Mouse (Mus musculus): ENCODE measurements around the gene Kbtbd13.

The Kbtbd13 gene

DNA sequence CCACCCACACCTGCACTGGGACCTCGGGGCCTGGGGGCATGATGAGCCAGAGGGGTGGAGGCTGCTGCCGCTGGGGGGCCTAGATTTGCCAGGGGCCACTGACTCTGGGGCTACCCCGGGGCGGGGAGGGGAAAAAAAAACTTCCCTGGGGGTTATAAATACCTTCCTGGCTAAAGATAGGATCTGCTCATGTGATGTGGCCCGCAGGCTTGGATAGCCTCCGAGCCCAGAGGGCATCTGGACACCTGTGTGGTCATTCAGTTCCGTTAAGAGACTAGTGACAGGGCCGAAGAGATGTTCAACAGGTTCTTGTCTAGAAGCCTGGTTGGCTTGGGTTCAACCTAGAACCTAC lies at the start of gene Kbtbd13:
Kbtbd13 (minus strand) TSS at position 40 of the 352 bp plus-strand sequence.
- no peak for DNase-seq (ENCODE audit: extremely low read depth, insufficient read length, low spot score)

DNA sequence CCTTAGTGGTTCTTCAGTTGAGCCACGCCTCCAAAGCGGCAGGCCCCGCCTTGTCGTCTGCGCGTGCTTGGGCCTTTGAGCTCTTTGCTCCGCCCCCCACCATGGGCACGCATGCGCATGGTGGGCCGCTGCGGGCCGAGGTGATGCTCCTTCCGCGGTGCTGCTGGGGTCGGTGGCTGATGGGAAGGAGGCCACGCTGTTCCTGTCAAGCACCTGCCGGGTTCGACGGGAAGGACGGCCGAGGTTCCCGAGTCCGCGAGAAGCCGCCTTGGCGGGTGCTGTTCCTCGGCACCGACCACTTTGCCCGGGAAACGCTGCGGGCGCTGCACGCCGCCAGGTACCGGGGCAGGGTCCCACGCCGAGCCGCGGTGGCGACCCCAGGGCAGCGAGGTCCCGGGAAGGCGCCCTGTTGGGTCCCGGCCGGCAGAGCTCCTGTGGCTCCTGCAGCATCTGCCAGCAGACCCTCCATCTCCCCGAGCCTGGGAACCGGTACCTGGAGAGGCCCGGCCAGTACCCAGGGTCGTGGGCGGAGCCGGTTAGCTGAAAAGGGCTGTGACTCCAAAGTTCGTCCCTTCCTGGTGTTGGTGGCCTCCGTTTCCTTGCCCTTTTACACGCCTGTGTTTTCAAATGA lies 44.3 kb upstream of the Kbtbd13 start, which contains the start of gene Mtfmt:
Mtfmt (plus strand) TSS at position 112 of the 631 bp plus-strand sequence.
- peak; percentile 91 for DNase-seq (ENCODE audit: extremely low read depth, insufficient read length, low spot score)

DNA sequence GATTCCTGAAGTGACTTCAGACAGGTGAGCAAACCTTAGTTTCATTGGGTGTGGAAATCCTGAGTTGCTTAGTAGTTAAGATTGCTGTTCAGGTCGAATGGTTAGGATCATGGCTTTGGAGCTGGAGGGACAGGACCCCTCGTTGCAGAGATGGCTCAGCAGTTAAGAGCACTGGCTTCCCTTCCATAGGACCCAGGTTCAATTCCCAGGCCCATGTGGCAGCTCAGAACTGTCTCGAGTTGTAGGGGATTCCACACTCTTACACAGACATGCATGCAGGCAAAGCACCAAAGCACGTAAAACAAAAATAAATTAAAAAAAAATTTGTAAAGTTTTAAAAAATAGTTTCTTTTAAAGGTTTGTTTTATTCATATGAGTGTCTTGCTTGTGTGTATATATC lies 43.8 kb upstream of the Kbtbd13 start:
- DNase-seq (ENCODE audit: extremely low read depth, insufficient read length, low spot score), result no peak

DNA sequence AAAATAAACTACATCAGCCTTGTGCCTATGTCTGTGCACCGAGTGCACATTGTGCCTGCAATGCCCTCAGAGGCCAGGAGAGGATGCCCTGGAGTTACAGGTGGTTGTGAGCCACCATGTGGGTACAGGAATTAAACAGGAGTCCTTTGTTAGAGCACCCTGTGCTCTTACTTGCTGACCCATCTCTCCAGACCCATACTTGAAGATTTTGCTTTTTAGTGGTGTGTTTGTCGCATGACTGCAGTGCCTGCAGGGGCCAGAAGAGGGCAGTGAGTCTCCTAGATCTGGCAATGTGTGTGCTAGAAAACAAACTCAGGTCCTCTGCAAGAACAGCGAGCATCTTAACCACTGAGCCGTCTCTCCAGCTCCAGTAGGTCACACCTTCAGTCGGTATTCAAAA lies 42.7 kb upstream of the Kbtbd13 start:
- peak; percentile 67 for DNase-seq (ENCODE audit: extremely low read depth, insufficient read length, low spot score)

DNA sequence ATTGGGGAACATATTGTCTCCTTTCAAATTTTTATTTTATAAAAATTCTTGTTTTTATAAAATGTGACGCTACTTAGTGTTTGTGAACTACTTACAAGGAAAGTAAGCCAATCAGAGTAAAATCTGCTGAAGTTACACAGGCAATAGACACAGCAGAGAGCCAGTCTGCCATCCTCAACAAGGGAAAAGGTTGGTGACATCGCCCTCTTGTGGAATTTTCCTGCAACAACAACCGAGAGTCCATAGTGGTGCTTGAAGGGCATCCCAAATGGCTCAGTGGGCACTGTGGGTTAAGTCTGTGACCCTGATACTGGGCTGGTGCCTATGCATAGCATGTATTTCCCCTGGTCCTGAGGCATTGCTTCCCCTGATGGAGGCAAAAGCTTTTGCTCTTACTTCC lies 40.8 kb upstream of the Kbtbd13 start:
- DNase-seq (ENCODE audit: extremely low read depth, insufficient read length, low spot score), result peak; percentile 40

DNA sequence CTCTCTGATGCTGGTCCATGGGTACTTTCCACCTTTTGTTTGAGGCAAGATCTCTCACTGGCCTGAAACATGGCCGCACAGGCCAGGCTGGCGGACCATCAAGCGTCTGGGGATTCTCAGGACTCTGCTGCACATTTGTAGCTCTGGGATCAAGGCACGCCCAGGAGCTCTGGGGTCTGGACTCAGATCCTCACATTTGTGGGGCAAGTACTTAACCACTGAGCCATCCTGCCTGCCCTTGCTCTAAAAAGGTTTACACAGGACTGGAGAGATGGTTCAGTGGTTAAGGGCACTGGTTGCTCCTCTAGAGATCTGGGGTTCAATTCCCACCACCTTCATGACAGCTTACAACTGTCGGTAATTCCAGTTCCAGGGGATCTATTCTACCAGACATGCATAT lies 39.5 kb upstream of the Kbtbd13 start:
- DNase-seq (ENCODE audit: extremely low read depth, insufficient read length, low spot score), result no peak

DNA sequence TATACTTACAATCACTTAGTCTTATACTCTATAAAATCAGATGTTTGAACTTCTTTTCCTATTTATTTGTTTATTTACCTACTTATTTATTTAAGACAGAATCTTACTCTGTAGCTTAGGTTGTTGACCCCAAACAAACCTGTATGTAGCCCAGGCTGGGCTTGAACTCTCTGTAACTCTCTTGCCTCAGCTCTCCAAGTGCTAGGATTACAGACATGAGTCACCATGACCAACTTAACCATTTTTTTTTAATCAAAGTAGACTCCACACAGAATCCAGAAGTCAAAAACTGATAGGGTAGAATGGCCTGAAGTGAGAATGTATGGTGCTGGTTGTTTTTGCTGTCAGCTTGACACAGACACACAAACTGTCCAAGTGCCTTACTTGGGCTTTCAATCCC lies 38.9 kb upstream of the Kbtbd13 start:
- no peak for DNase-seq (ENCODE audit: extremely low read depth, insufficient read length, low spot score)

DNA sequence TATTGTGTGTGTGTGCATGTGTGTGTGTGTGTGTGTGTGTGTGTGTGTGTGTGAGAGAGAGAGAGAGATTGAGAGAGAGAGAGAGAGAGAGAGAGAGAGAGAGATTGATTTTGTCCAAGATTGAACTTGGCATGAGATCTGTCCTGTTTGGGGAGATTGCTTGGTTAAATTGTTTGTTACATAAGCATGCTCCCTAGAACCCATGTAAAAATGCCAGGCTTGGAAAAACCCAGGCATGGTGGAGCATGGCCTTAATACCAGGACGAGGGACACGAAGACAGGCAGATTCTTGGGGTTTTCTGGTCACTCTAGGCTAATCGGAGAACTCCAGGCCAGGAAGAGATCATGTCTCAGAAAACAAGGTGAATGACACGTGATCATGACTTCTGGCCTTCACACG lies 36.6 kb upstream of the Kbtbd13 start:
- DNase-seq (ENCODE audit: extremely low read depth, insufficient read length, low spot score), result no peak

DNA sequence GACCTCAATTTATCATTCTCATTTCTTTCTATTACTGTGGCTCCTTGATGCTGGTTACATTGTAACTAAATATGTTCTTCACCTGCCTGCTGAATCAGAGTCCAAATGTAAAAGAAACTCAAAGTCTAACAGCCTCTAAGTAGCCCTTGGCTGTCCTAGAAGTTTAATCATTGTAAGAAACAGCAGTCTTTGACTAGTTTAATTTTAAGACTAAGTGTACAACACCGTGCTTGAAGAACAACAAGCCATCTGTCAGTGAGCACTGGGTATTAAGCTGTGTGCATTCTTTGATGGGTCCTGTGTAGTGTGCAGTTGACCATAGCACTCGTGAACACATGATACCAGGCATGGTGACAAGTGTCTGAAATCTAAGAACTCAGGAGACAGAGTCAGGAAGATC lies 36.1 kb upstream of the Kbtbd13 start:
- DNase-seq (ENCODE audit: extremely low read depth, insufficient read length, low spot score), result no peak

DNA sequence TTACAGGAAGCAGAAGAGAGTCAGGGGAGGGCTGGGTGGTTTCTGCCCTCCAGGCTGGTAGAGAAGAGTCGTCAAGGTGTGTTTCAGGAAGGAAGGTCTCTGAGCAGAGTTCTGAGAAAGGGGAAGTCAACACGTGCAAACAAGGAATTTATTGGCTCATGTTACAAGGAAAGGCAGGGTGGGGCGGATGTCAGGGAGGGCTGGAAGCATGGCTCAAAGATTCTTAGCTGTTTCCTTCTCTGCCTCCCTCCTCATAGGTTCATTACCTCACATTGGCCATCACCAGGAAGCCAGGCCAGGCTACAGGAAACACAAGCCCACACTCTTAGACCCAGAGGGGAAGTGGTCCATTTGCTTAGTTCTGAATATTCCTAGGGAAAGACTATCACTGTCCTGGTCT lies 32.9 kb upstream of the Kbtbd13 start:
- DNase-seq (ENCODE audit: extremely low read depth, insufficient read length, low spot score), result no peak

DNA sequence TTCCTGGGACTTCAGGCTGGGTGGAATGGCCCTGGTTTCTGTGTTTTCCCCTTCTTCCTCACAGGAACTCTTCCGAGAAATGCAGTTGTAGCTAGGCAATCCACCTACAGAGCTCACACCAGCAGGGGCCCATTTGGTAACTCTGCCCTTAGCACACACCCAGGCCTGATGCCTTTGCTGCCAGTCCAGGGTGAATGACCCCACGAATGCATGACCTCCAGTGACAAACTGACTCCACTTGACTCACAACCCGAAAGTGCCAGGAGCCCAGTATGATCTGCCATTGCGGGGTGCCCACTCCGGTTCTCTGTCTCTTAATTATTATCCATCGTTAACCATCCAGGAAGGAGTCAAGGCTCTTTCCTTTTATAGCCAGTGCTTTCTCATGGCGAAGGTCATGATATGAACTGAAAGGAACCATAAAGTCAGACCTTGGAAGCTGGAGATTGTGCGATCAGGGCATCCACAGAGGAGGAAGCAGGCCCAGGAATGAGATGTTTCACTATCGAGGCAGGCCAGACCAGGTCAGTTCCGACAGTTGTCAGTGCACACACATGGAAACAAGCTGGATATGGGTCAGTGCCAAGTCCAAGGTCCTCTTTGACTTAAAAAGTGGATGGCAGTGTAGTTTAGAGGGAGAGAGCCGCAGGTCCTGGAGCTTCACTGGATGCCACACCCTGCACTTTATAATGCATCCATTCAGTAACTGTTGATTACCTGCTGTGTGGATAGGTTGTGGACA lies 31.5 kb upstream of the Kbtbd13 start, which contains the start of gene Slc51b:
Slc51b (minus strand) TSS at position 196 of the 742 bp plus-strand sequence.
- DNase-seq (ENCODE audit: extremely low read depth, insufficient read length, low spot score), result no peak

DNA sequence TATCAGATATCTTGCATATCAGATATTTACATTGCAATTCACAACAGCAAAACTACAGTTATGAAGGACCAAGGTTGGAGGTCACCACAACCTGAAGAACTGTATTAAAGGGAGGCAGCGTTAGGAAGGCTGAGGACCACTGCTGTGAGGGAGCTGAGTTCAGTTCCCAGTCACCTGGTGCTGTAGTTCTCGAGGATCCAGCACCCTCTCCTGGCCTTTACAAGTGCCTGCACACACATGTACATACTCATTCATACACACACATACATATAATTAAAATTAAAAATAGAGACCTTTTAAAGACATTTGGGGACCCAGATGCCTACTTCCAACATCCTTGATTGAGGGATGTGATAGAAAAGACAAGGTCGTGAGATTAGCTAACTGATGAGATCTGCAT lies 28.2 kb upstream of the Kbtbd13 start:
- DNase-seq (ENCODE audit: extremely low read depth, insufficient read length, low spot score), result no peak

DNA sequence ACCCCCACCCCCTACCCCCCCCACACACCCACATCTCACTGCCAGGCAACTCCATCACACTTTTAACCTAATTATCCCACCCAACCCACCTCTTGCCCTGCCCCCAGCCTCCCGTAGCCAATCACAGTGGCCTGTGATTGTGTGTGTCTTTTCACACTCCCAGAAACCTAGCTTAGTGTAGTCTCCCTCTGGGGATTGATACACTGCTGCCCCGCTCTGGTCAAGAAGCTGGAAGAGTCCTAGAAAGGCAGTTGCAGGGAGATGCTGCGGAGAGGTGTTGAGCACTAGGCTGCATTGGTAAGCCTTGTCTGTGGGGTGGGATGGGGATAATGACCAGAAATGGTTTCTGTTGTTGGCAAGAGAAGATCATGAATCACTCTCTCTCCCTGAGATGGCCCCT lies 26.3 kb upstream of the Kbtbd13 start:
- DNase-seq (ENCODE audit: extremely low read depth, insufficient read length, low spot score), result no peak

DNA sequence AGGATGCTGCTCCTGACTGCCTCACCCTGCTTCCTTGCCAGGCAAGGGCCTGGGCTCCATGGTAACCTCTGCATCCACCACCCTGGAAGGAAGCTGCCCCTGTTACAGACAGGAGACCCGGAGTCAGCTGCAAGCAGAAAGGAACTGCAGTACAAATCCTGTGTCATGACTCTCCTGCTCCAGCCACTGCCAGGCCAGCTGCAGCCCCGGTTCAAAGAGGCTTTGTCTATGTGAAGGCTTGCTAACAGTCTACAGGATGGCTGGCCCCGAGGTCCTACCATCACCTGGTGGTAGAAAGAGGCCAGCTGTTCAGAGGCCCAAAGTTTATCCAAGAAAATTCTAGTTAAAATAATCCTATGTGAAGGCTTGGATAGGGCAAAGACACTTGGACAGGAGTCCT lies 19.9 kb upstream of the Kbtbd13 start:
- no peak for DNase-seq (ENCODE audit: extremely low read depth, insufficient read length, low spot score)

DNA sequence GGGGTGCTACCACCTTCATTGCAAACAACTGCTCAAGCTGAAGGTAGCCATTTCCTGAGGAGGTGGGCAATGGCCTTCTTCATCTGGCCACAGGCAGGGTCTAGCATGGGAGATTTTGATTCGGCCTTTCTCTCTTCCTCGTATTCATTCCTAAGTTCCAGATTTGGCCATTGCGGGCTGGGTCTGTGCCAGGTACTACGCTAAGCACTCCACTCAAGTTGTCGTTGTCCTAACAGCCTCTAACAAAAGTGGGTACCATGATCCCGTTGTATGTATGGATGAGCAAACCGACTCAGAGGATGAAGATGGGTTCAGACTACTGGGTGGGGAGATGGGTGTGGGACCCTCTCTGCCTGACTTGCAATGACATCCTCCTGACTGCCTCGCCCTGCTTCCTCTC lies 18.9 kb upstream of the Kbtbd13 start:
- DNase-seq (ENCODE audit: extremely low read depth, insufficient read length, low spot score), result no peak

DNA sequence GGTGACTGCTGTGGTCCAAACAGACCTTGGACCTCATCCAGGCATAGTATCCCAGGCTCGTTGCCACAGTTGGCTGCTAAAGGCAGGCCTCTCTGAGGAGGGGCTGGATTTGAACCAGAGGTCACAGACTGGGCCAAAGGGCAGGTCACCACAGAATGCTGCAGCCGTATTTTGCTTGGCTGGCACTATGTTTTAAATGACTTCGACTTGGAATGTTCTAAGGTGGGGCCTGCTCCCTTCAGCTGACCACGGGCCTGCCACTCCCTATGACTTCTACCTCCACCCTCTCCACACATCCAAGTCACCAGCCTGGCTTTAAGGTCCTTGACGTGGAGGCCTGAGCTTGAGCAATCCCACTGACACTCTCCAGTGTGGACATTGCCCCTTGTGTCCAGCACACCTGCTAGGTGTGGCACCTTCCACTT lies 17.4 kb upstream of the Kbtbd13 start:
- DNase-seq (ENCODE audit: extremely low read depth, insufficient read length, low spot score), result peak; percentile 83

DNA sequence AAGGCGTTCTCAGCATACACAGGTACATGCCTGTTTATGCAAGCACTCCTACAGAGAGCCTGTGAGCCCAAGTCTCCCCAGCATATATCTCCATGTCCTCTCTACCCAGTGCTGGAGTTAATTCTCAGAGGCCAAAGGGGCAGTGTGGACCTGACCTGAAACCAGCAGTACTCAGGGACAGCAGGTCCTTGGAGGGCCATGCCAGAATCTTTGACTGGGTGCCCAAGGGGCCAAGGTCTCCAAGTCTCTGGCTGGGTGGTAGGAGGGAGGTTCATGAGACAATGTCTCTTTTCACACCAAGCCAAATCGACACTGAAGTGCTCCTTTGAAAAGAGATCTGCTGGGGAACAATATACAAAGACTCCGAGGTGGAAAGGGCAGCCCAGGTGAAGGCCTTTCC lies 16.4 kb upstream of the Kbtbd13 start:
- DNase-seq (ENCODE audit: extremely low read depth, insufficient read length, low spot score), result no peak

DNA sequence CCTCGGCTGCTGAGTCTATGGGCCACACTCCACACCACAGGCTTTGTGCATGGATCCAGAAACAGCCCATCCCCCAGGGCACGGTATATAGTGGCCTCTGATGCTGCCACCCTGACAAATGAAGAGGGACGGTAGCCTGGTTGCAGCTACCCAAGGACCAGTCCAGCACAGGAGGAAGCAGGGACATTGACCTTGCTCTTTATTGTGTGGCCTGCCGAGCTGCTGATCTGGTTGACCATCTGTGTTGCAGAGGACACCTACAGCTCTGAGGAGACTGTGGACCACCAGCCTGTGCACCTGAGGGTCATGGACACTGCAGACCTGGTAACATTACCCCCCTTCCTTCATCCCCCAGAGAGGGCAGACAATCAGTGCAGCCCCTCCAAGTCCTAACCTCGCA lies 15.9 kb upstream of the Kbtbd13 start:
- DNase-seq (ENCODE audit: extremely low read depth, insufficient read length, low spot score), result no peak

DNA sequence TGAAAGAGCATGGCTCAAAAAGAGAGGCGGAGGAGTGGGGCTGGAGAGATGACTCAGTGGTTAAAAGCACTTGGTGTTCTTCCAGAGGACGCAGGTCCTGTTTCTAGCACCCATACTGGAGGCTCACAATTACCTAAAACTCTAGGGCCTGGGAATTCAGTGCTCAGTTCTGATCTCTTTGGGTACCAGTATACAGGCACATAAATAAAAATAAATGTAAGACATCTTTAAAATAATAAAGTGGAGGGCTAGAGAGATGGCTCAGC lies 13.7 kb upstream of the Kbtbd13 start:
- DNase-seq (ENCODE audit: extremely low read depth, insufficient read length, low spot score), result no peak

DNA sequence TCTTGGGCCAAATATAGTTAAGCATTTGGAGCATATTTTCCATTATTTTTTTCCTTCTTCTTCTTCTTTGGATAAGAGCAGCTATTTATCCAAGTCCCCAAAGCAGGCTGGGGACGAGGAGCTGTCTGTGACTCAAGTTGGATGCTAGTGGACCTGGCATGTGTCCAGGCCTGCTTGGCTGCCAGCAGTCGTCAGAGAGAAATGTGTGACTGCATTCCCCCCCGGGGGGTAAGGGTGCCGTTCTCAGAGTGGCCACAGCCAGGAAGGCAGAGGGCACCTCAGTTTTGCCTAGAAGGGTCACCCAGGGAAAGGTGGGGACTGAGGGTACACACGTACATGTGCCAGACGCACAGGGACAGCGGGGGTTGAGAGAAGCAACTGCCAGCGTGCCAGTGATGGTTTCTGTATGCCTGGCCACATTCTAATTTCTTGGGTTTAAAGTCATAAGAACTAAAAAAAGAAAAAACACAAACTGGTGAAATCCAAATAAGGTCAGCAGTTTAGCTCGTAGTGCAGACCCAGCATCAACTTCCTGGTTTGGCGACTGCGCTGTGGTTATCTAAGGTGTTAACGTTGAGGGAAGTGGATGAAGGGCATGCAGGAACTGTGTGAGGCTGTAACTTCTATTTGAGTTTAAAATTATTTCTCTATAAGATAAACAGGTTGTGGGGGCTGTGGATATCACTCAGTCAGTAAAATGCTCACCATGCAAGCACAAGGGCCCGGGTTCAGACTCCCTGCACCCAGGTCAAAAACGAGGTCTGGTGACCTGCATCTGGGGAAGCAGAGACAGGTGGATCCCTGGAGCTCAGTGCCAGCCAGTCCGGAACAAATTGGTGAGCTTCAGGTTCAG lies 13.1 kb upstream of the Kbtbd13 start:
- DNase-seq (ENCODE audit: extremely low read depth, insufficient read length, low spot score), result peak; percentile 81

DNA sequence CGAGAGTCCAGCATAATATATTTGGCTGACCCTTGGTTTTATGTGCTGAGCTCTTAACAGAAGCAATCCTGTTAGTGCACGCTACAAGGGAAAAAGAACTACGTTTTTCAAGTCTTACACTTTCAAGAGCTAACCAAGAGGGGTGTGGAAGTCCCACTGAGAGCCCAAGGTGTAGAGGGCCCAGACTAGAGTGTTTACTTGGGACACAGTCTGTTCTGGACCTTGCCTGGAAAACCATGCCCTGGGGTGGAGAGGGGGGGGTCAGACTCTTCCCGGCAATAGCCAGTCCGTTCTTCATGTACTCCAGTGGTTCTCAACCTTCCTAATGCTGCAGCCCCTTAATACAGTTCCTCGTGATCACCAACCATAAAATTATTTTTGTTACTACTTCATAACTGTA lies 8.5 kb upstream of the Kbtbd13 start:
- no peak for DNase-seq (ENCODE audit: extremely low read depth, insufficient read length, low spot score)

DNA sequence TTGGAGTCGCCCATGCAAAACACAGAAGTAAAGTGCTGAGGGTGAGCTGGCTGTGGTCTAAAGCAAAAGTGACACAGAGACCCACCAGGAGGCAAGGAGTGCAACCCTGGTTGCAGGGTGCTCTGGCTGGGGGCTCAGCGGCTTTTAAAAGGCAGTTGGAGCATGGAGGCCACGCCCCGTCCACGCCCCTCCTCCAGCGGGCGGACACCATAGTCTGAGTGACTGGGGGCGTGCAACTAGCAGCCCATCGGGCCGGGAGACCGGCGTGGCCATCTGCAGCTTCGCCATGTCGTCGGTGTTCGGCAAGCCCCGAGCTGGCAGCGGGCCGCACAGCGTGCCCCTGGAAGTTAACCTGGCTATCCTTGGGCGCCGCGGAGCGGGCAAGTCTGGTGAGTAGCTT lies 6.8 kb upstream of the Kbtbd13 start, which contains the start of gene Rasl12:
Rasl12 (plus strand) TSS at position 228 of the 400 bp plus-strand sequence.
- DNase-seq (ENCODE audit: extremely low read depth, insufficient read length, low spot score), result no peak
